Mouse (Mus musculus) kidney, embryonic 15.5 days (tissue): ENCODE measurements around the gene Amigo1. TPM values are rescaled to one million over a fixed set of nuclear protein-coding genes. Genes with fewer than 3 reads are reported as not detected.

Experiments
- ATAC-seq: fragments of 200-750 bp; cut with Nextera tagmentation; replicated peaks from 2 replicates; pipeline ENCODE4 v1.8.0; 2017; ENCODE audit warnings: moderate TSS enrichment; ENCODE audit not compliant: low FRiP score
- H3K27ac ChIP-seq: fragments of 300-500 bp; sonication (generic); 2 replicates; pipeline ENCODE4 v1.5.1; 2015; ENCODE audit warnings: mild to moderate bottlenecking, inconsistent platforms
- H3K27me3 ChIP-seq: fragments of 300-500 bp; sonication (generic); 2 replicates; pipeline ENCODE4 v1.6.1; 2015; ENCODE audit warnings: inconsistent platforms
- H3K36me3 ChIP-seq: fragments of 300-500 bp; sonication (generic); 2 replicates; pipeline ENCODE4 v1.6.1; 2015; ENCODE audit warnings: inconsistent platforms
- H3K4me1 ChIP-seq: fragments of 300-500 bp; sonication (generic); 2 replicates; pipeline ENCODE4 v1.6.1; 2015; ENCODE audit warnings: inconsistent platforms
- H3K4me2 ChIP-seq: fragments of 300-500 bp; sonication (generic); 2 replicates; pipeline ENCODE4 v1.6.1; 2015; ENCODE audit warnings: moderate library complexity, mild to moderate bottlenecking, inconsistent platforms
- H3K4me3 ChIP-seq: fragments of 300-500 bp; sonication (generic); replicated peaks from 2 replicates; pipeline ENCODE4 v1.5.1; 2015; ENCODE audit warnings: mild to moderate bottlenecking, inconsistent platforms
- H3K9ac ChIP-seq: fragments of 300-500 bp; sonication (generic); 2 replicates; pipeline ENCODE4 v1.6.1; 2015; ENCODE audit warnings: mild to moderate bottlenecking, inconsistent platforms
- H3K9me3 ChIP-seq: fragments of 300-500 bp; sonication (generic); replicated peaks from 2 replicates; pipeline ENCODE4 v1.6.1; 2016; ENCODE audit warnings: inconsistent platforms
- WGBS: fragments of 180-500 bp; shearing (Covaris S2); methylation state at CpG from one replicate; pipeline ENCODE4 v1.1.7; 2015; ENCODE audit warnings: mixed read lengths; 5-methylcytosine and 5-hydroxymethylcytosine counted together
- polyA plus RNA-seq: library from polyadenylated mRNA; unstranded; fragments of >200 nt; fragmentation: Nextera tagmentation; extraction: Ambion mirVana; gene quantifications from 2 replicates; pipeline ENCODE4 v1.2.1, GENCODE M21; 2015

Gene Amigo1
- 4.6 and 6.3 TPM in 2 replicates for polyA plus RNA-seq

DNA sequence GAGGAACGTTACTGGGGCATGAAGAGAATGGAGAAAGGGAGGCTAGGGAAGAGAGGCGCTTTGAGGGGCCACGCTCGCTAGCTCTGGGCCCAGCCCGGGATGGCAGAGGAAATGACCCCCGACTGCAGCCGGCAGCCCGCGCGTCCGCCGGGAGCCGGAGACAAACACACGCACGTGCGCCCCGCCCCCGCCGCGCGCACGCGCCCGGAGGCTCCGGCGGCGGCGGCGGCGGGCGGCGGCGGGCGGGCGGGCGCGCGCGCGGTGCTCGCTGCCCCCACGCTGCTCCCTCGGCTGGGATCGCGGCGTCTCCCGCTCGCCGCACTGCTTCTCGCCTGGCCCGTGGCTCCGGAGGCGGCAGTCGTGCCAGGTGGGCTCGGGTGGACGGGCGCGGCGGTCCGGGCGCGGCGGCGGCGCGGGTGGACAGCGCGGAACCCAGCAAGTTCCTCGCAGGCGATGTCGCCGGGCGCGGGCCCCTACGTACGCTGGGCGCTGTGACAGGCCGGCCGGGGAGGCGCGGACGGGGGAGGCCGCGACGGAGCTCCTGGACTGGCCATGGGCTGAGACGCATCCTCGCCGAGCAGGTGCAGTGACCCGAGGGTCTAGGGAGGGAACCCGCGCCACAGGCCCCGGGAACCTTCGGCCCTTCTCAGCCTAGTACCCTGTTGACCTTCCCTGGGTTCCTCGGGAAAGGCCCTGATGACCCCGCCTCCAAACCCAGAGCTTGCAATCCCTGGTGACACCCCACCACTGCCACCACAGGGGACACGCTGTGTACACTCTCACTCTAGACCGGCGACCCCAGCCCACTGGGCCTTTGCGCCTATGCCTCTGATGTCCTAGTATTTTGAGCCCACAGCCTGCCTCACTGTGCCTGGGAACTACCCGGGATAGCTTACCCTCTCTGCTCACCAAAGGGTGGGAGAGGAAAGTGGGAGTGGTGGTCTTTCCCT is at the start of gene Amigo1:
Gene Amigo1 (plus strand): TSS at position 238 of the 950 bp plus-strand sequence.
- peak within 1 kb of the TSS; percentile 66 for H3K27ac ChIP-seq

DNA sequence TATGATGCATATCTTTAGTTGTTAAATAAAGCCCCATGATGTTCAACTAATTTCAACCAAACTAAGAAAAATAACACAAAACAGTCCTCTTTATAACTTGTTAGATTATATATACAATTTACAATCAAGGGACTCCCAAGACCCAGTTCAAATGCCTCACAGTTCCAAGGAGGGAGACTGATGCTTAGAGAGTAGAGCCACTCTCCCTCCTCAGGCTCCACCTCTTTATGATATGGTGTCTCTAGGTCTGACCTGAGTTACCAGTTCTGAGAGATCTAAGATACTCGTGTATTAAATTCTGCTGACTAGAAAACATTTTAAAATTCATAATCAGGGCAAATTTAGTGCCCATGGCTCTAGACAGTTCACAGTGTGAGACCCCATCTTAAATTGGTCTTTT is 47.0 kb upstream of the Amigo1 start:
- Histone ChIP-seq H3K27me3 (no peaks in the 10 kb centered on the region), H3K9me3 (no peaks in the 10 kb centered on the region), H3K27ac (no peak overlapping the region), H3K36me3 (peaks cover 32% of the 10 kb centered on the region; the same call in 1 of the 2 replicates), H3K4me2 (no peak overlapping the region), H3K4me3 (no peak overlapping the region), H3K9ac (no peak overlapping the region), H3K4me1 (peaks cover 3% of the 10 kb centered on the region; the same call in 1 of the 2 replicates)
- no peak for ATAC-seq
- 76% methylated on average over 1 of the region's 1 CpGs for WGBS

More for the DNA sequence above, at the start of gene Amigo1:
- 1% methylated on average over 99 of the region's 100 CpGs for WGBS
- Histone ChIP-seq H3K27me3 (peaks cover 25% of the 10 kb centered on the region), H3K36me3 (no peaks in the 10 kb centered on the region), H3K9ac (peak within 1 kb of the TSS; percentile 73), H3K4me2 (peak within 1 kb of the TSS; percentile 97), H3K4me1 (peaks cover 33% of the 10 kb centered on the region), H3K9me3 (no peaks in the 10 kb centered on the region), H3K4me3 (peak within 1 kb of the TSS; percentile 75)
- peak; percentile 82 for ATAC-seq

- WGBS, result 76% methylated on average over 4 of the region's 4 CpGs
- Histone ChIP-seq H3K9ac (no peak overlapping the region), H3K4me1 (peaks cover 13% of the 10 kb centered on the region), H3K27ac (no peak overlapping the region), H3K9me3 (no peaks in the 10 kb centered on the region), H3K4me3 (no peak overlapping the region), H3K27me3 (no peaks in the 10 kb centered on the region), H3K36me3 (peaks cover 32% of the 10 kb centered on the region; the same call in 1 of the 2 replicates), H3K4me2 (no peak overlapping the region)
- ATAC-seq, result no peak
Observed at GRCm38 (mm10) chr3:108140786-108141185, 45.3 kb upstream of the Amigo1 start.

DNA sequence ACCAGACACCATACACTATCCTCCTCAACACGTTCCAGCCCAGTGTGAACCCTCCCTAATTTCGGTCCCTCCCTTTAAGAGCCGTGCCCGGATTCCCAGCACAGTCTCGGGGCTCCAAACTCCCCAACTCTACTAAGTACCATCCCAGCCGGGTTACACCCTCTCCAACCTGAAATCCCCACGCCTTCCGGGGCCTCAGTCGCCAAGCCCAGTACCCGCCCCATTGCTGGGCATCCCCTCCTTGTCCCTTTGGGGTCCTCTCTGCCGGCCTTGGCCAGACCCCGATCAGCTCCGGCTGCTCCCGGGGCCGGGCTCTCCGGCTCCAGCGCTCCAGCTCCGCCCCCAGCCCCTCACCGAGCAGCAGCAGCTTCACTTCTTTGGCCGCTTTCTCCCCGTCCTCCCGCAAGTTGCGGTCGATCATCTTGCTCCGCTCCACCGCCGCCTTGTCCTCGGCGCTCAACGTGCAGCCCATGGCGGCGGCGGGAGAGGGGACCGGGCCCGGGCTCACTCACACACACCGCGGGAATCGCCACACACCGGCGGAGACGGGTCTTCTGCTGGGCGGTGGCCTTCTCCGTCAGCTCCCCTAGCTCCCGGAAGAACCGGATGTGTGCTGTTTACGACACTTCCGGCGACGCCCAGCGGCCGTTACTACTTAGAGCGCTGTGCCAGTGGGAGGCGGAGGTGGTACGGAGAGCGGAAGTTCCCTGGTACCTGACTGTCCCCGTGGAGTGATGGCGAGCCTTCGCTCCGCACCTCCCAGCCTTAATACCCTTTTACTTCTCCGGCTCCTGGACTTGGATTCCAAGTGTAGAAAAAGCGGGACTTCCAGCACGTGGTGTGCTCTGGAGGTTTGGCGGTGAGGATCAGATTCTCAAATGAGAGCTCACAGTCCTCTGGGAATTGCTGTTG is 40.3 kb upstream of the Amigo1 start, which contains the start of gene Gnai3:
Gene Gnai3 (minus strand): TSS at position 613 of the 912 bp plus-strand sequence.
- ATAC-seq, result peak; percentile 97
- peaks cover 15% of the 10 kb centered on the region; the same call in 1 of the 2 replicates for H3K36me3 ChIP-seq

GRCm38 (mm10) chr3:108146671-108147070 is 39.5 kb upstream of the Amigo1 start:
- H3K4me1 ChIP-seq, result peaks cover 27% of the 10 kb centered on the region
- peaks cover 11% of the 10 kb centered on the region; the same call in 1 of the 2 replicates for H3K36me3 ChIP-seq
- no peak overlapping the region for H3K27ac ChIP-seq
- peak overlapping the region; percentile 79 for H3K4me3 ChIP-seq
- no peaks in the 10 kb centered on the region for H3K27me3 ChIP-seq
- WGBS, result 61% methylated on average over 5 of the region's 5 CpGs
- peak overlapping the region; percentile 83 for H3K9ac ChIP-seq
- no peak for ATAC-seq
- no peaks in the 10 kb centered on the region for H3K9me3 ChIP-seq
- peak overlapping the region; percentile 85 for H3K4me2 ChIP-seq

More for the DNA sequence above, 40.3 kb upstream of the Amigo1 start, which contains the start of gene Gnai3:
- peak within 1 kb of the TSS; percentile 79 for H3K4me3 ChIP-seq
- no peaks in the 10 kb centered on the region for H3K9me3 ChIP-seq
- under 1% methylated on average over 63 of the region's 63 CpGs for whole genome bisulfite sequencing
- H3K27me3 ChIP-seq, result no peaks in the 10 kb centered on the region
- H3K4me1 ChIP-seq, result peaks cover 27% of the 10 kb centered on the region
- H3K4me2 ChIP-seq, result peak within 1 kb of the TSS; percentile 85
- H3K9ac ChIP-seq, result peak within 1 kb of the TSS; percentile 83
- H3K27ac ChIP-seq, result peak within 1 kb of the TSS; percentile 95

- Histone ChIP-seq H3K27me3 (no peaks in the 10 kb centered on the region), H3K36me3 (peaks cover 7% of the 10 kb centered on the region; the same call in 1 of the 2 replicates), H3K4me2 (no peak overlapping the region), H3K27ac (0 out of 2 replicates have a peak overlapping the region, but pooled peaks have one; percentile 7), H3K9ac (no peak overlapping the region), H3K4me1 (peaks cover 27% of the 10 kb centered on the region), H3K9me3 (no peaks in the 10 kb centered on the region), H3K4me3 (no peak overlapping the region)
- ATAC-seq, result 0 out of 2 replicates have a peak, but pooled peaks have one; percentile 37
- WGBS, result 62% methylated on average over 11 of the region's 11 CpGs
Observed at GRCm38 (mm10) chr3:108147386-108148235, 38.5 kb upstream of the Amigo1 start.

GRCm38 (mm10) chr3:108152290-108152689 is 33.8 kb upstream of the Amigo1 start:
- Histone ChIP-seq H3K4me1 (peaks cover 4% of the 10 kb centered on the region), H3K27ac (no peak overlapping the region), H3K9me3 (no peaks in the 10 kb centered on the region), H3K27me3 (no peaks in the 10 kb centered on the region), H3K4me3 (no peak overlapping the region), H3K9ac (no peak overlapping the region), H3K36me3 (no peaks in the 10 kb centered on the region), H3K4me2 (no peak overlapping the region)
- no peak for ATAC-seq
- WGBS, result 80% methylated on average over 3 of the region's 3 CpGs

- Histone ChIP-seq H3K36me3 (no peaks in the 10 kb centered on the region), H3K4me2 (no peak within 1 kb of the TSS), H3K9me3 (no peaks in the 10 kb centered on the region), H3K4me1 (no peaks in the 10 kb centered on the region; the same call in 1 of the 2 replicates), H3K4me3 (no peak within 1 kb of the TSS), H3K27ac (no peak within 1 kb of the TSS), H3K27me3 (0 out of 2 replicates have a peak, but pooled peaks cover 2% of the 10 kb centered on the region), H3K9ac (no peak within 1 kb of the TSS)
- no peak for ATAC-seq
- WGBS, result 32% methylated on average over 4 of the region's 4 CpGs
Observed at GRCm38 (mm10) chr3:108154656-108155055, 31.5 kb upstream of the Amigo1 start, which contains the start of gene Gpr61. TSS of gene Gpr61 (minus strand) at chr3:108154882.

DNA sequence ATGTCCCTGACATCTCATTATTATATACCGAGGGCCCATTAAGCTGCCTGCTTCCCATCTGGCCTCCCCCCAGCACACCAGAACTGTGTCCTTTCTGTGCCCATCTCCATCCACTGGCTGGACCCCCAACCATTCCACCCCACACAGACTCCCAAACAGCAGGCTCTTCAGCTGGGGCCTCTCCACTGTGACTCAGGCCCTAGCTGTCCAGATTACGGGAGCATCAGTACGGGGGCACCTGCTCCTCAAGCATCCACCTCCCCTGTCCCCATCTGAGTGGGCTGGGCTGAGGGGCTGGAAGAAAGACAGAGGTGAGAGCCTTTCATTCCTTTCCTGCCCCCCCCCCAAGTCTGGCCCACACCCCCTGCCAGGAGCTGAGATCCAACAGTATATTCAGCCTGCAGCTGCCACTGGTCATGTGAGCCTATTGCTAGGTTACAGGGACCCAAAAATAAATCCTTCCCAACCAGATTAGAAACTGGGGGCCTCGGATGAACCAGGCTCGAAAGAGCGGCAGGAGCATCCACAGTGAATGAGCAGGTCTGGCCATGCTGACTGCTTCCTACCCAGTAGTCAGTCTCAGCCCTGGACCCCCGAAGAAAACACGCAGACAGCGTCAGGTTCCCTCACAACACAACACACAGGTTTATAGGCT is 27.6 kb upstream of the Amigo1 start:
- 64% methylated on average over 9 of the region's 9 CpGs for WGBS

GRCm38 (mm10) chr3:108164091-108164490 is 22.0 kb upstream of the Amigo1 start:
- Histone ChIP-seq H3K4me1 (peaks cover 42% of the 10 kb centered on the region), H3K9me3 (no peaks in the 10 kb centered on the region), H3K4me3 (no peak overlapping the region), H3K27me3 (peaks cover 16% of the 10 kb centered on the region), H3K4me2 (no peak overlapping the region), H3K27ac (no peak overlapping the region), H3K36me3 (no peaks in the 10 kb centered on the region), H3K9ac (no peak overlapping the region)
- WGBS, result 63% methylated on average over 5 of the region's 5 CpGs
- no peak for ATAC-seq

More for the DNA sequence above, 27.6 kb upstream of the Amigo1 start:
- Histone ChIP-seq H3K36me3 (no peaks in the 10 kb centered on the region), H3K4me1 (no peaks in the 10 kb centered on the region; the same call in 1 of the 2 replicates), H3K27me3 (0 out of 2 replicates have a peak, but pooled peaks cover 2% of the 10 kb centered on the region), H3K4me2 (no peak overlapping the region), H3K9me3 (no peaks in the 10 kb centered on the region), H3K27ac (no peak overlapping the region), H3K4me3 (no peak overlapping the region), H3K9ac (no peak overlapping the region)
- no peak for ATAC-seq
